Mouse (Mus musculus): ENCODE results near the gene Olfr30. TPM values are rescaled to one million over a fixed set of nuclear protein-coding genes. Genes with fewer than 3 reads are reported as not detected.

Gene Olfr30
- polyA plus RNA-seq, 1 experiment from 2014 or later = not detected

GRCm38 (mm10) chr11:58432259-58432658 is 29.8 kb downstream of the Olfr30 start, which contains the start of gene Gm12253:
Gene Gm12253 (plus strand): TSS chr11:58432559.
- Histone ChIP-seq H3K36me3 (ENCODE audit: control insufficient read depth, insufficient read depth) (no peaks in the 10 kb centered on the region), H3K4me3 (ENCODE audit: low read length) (no peak within 1 kb of the TSS), H3K9ac (ENCODE audit: low read length) (no peak within 1 kb of the TSS), H3K4me1 (ENCODE audit: control insufficient read depth, insufficient read depth, low read length) (no peaks in the 10 kb centered on the region), H3K9me3 (replicated peaks; ENCODE audit: control insufficient read depth, low read length) (no peaks in the 10 kb centered on the region), H3K27me3 (ENCODE audit: control insufficient read depth, insufficient read depth, low read length) (no peaks in the 10 kb centered on the region), H3K4me2 (ENCODE audit: low read depth, low read length) (no peak within 1 kb of the TSS), H3K27ac (ENCODE audit: low read length) (no peak within 1 kb of the TSS)
- WGBS = 80% methylated on average over 3 of the region's 3 CpGs
- no peak for ATAC-seq (replicated peaks; ENCODE audit: extremely low read depth, insufficient read depth, low FRiP score)

GRCm38 (mm10) chr11:58420815-58421214 is 41.3 kb downstream of the Olfr30 start, which contains the start of gene 1810065E05Rik:
Gene 1810065E05Rik (plus strand): TSS chr11:58421111.
- 53% methylated on average over 1 of the region's 1 CpGs for WGBS
- H3K4me3 ChIP-seq (ENCODE audit: low read length) = no peak within 1 kb of the TSS
- no peak within 1 kb of the TSS for H3K27ac ChIP-seq (ENCODE audit: low read length)
- no peak within 1 kb of the TSS for H3K9ac ChIP-seq (ENCODE audit: low read length)
- H3K27me3 ChIP-seq (ENCODE audit: control insufficient read depth, insufficient read depth, low read length) = no peaks in the 10 kb centered on the region
- H3K4me1 ChIP-seq (ENCODE audit: control insufficient read depth, insufficient read depth, low read length) = no peaks in the 10 kb centered on the region
- no peaks in the 10 kb centered on the region for H3K36me3 ChIP-seq (ENCODE audit: control insufficient read depth, insufficient read depth)
- no peak for ATAC-seq (replicated peaks; ENCODE audit: extremely low read depth, insufficient read depth, low FRiP score)
- H3K4me2 ChIP-seq (ENCODE audit: low read depth, low read length) = no peak within 1 kb of the TSS
- no peaks in the 10 kb centered on the region for H3K9me3 ChIP-seq (replicated peaks; ENCODE audit: control insufficient read depth, low read length)

- Histone ChIP-seq H3K9me3 (replicated peaks; ENCODE audit: control insufficient read depth, low read length) (no peaks in the 10 kb centered on the region), H3K27ac (ENCODE audit: low read length) (no peak overlapping the region), H3K4me2 (ENCODE audit: low read depth, low read length) (no peak overlapping the region), H3K9ac (ENCODE audit: low read length) (no peak overlapping the region), H3K27me3 (ENCODE audit: control insufficient read depth, insufficient read depth, low read length) (no peaks in the 10 kb centered on the region), H3K4me3 (ENCODE audit: low read length) (no peak overlapping the region), H3K36me3 (ENCODE audit: control insufficient read depth, insufficient read depth) (no peaks in the 10 kb centered on the region), H3K4me1 (ENCODE audit: control insufficient read depth, insufficient read depth, low read length) (no peaks in the 10 kb centered on the region)
- ATAC-seq (replicated peaks; ENCODE audit: extremely low read depth, insufficient read depth, low FRiP score) = no peak
- WGBS = 47% methylated on average over 3 of the region's 3 CpGs
These were observed 43.7 kb downstream of the Olfr30 start for GRCm38 (mm10) chr11:58418336-58418735.

GRCm38 (mm10) chr11:58408066-58408465 is 54.0 kb downstream of the Olfr30 start:
- Histone ChIP-seq H3K9me3 (replicated peaks; ENCODE audit: control insufficient read depth, low read length) (no peaks in the 10 kb centered on the region), H3K27ac (ENCODE audit: low read length) (no peak overlapping the region), H3K27me3 (ENCODE audit: control insufficient read depth, insufficient read depth, low read length) (no peaks in the 10 kb centered on the region), H3K4me2 (ENCODE audit: low read depth, low read length) (no peak overlapping the region), H3K9ac (ENCODE audit: low read length) (no peak overlapping the region), H3K4me3 (ENCODE audit: low read length) (no peak overlapping the region), H3K36me3 (ENCODE audit: control insufficient read depth, insufficient read depth) (no peaks in the 10 kb centered on the region), H3K4me1 (ENCODE audit: control insufficient read depth, insufficient read depth, low read length) (no peaks in the 10 kb centered on the region)
- ATAC-seq (replicated peaks; ENCODE audit: extremely low read depth, insufficient read depth, low FRiP score) = no peak
- WGBS = 68% methylated on average over 3 of the region's 3 CpGs

Other genes with a start within 250 kb of the Olfr30 start
- gene 4930438A08Rik, start 187.5 kb downstream of the Olfr30 start, polyA plus RNA-seq (2015; fragmentation: Nextera tagmentation; extraction: Ambion mirVana) = 0.08 TPM in 1 of 2 replicates, not detected in the other
- gene Zfp692, start 155.2 kb downstream of the Olfr30 start, polyA plus RNA-seq (2015; fragmentation: Nextera tagmentation; extraction: Ambion mirVana) = 15.0 and 16.6 TPM in 2 replicates
- 38.8 and 40.5 TPM in 2 replicates for gene Zfp672, start 131.9 kb downstream of the Olfr30 start, polyA plus RNA-seq (2015; fragmentation: Nextera tagmentation; extraction: Ambion mirVana)
- gene Sh3bp5l, start 131.5 kb downstream of the Olfr30 start, polyA plus RNA-seq (2015; fragmentation: Nextera tagmentation; extraction: Ambion mirVana) = 32.0 and 32.5 TPM in 2 replicates
- gene Lypd8, start 83.2 kb downstream of the Olfr30 start, polyA plus RNA-seq (2015; fragmentation: Nextera tagmentation; extraction: Ambion mirVana) = 1.4 TPM in 1 of 2 replicates, not detected in the other
- not detected in 2 replicates for gene 1810065E05Rik, start 41.2 kb downstream of the Olfr30 start, polyA plus RNA-seq (2015; fragmentation: Nextera tagmentation; extraction: Ambion mirVana)
- not detected in 2 replicates for gene Gm12253, start 29.7 kb downstream of the Olfr30 start, polyA plus RNA-seq (2015; fragmentation: Nextera tagmentation; extraction: Ambion mirVana)
- gene Lypd9, start 9.3 kb downstream of the Olfr30 start, polyA plus RNA-seq (2015; fragmentation: Nextera tagmentation; extraction: Ambion mirVana) = not detected in 2 replicates
- not detected in 2 replicates for gene Olfr332, start 30.3 kb upstream of the Olfr30 start, polyA plus RNA-seq (2015; fragmentation: Nextera tagmentation; extraction: Ambion mirVana)
- gene Olfr331, start 40.3 kb upstream of the Olfr30 start, polyA plus RNA-seq (2015; fragmentation: Nextera tagmentation; extraction: Ambion mirVana) = not detected in 2 replicates
- gene Olfr330, start 72.6 kb upstream of the Olfr30 start, polyA plus RNA-seq (2015; fragmentation: Nextera tagmentation; extraction: Ambion mirVana) = not detected in 2 replicates
- gene Olfr329-ps, start 84.2 kb upstream of the Olfr30 start, polyA plus RNA-seq (2015; fragmentation: Nextera tagmentation; extraction: Ambion mirVana) = not detected in 2 replicates
- not detected in 2 replicates for gene Olfr328, start 93.4 kb upstream of the Olfr30 start, polyA plus RNA-seq (2015; fragmentation: Nextera tagmentation; extraction: Ambion mirVana)
- 0.07 and 0.11 TPM in 2 replicates for gene Olfr224, start 108.3 kb upstream of the Olfr30 start, polyA plus RNA-seq (2015; fragmentation: Nextera tagmentation; extraction: Ambion mirVana)
- gene Olfr325, start 115.5 kb upstream of the Olfr30 start, polyA plus RNA-seq (2015; fragmentation: Nextera tagmentation; extraction: Ambion mirVana) = not detected in 2 replicates
- gene Olfr324, start 132.8 kb upstream of the Olfr30 start, polyA plus RNA-seq (2015; fragmentation: Nextera tagmentation; extraction: Ambion mirVana) = not detected in 2 replicates
- not detected in 2 replicates for gene 2210407C18Rik, start 153.8 kb upstream of the Olfr30 start, polyA plus RNA-seq (2015; fragmentation: Nextera tagmentation; extraction: Ambion mirVana)
- not detected in 2 replicates for gene Olfr323, start 168.2 kb upstream of the Olfr30 start, polyA plus RNA-seq (2015; fragmentation: Nextera tagmentation; extraction: Ambion mirVana)
- gene Trim58, start 178.2 kb upstream of the Olfr30 start, polyA plus RNA-seq (2015; fragmentation: Nextera tagmentation; extraction: Ambion mirVana) = 0.07 TPM in 1 of 2 replicates, not detected in the other
- gene Olfr322, start 196.5 kb upstream of the Olfr30 start, polyA plus RNA-seq (2015; fragmentation: Nextera tagmentation; extraction: Ambion mirVana) = not detected in 2 replicates
- gene Olfr320, start 218.8 kb upstream of the Olfr30 start, polyA plus RNA-seq (2015; fragmentation: Nextera tagmentation; extraction: Ambion mirVana) = not detected in 2 replicates
- gene Olfr319, start 236.9 kb upstream of the Olfr30 start, polyA plus RNA-seq (2015; fragmentation: Nextera tagmentation; extraction: Ambion mirVana) = not detected in 2 replicates

Measured in heart, embryonic 16.5 days (tissue).